Mouse (Mus musculus) embryonic facial prominence, embryonic 12.5 days (tissue): ENCODE data around the gene Actb. TPM values are rescaled to one million over a fixed set of nuclear protein-coding genes. Genes with fewer than 3 reads are reported as not detected.
A peak's percentile ranks its signal among the peaks of the same experiment; 100 is the strongest.

ENCODE experiments used
- ATAC-seq: fragments of 200-750 bp; cut with Nextera tagmentation; 2 replicates; pipeline ENCODE4 v1.8.0; 2017; ENCODE audit not compliant: insufficient number of reproducible peaks, insufficient read depth, low FRiP score, low TSS enrichment
- H3K27ac ChIP-seq: fragments of 300-500 bp; sonication (generic); 2 replicates; pipeline ENCODE4 v1.5.1; 2016; ENCODE audit warnings: mild to moderate bottlenecking
- H3K27me3 ChIP-seq: fragments of 300-500 bp; sonication (generic); 2 replicates; pipeline ENCODE4 v1.6.1; 2016; ENCODE audit warnings: mild to moderate bottlenecking, moderate library complexity
- H3K36me3 ChIP-seq: fragments of 300-500 bp; sonication (generic); 2 replicates; pipeline ENCODE4 v1.6.1; 2016; ENCODE audit warnings: mild to moderate bottlenecking
- H3K4me1 ChIP-seq: fragments of 300-500 bp; sonication (generic); 2 replicates; pipeline ENCODE4 v1.6.1; 2016
- H3K4me2 ChIP-seq: fragments of 300-500 bp; sonication (generic); replicated peaks from 2 replicates; pipeline ENCODE4 v1.6.1; 2016; ENCODE audit warnings: mild to moderate bottlenecking, moderate library complexity
- H3K4me3 ChIP-seq: fragments of 300-500 bp; sonication (generic); 2 replicates; pipeline ENCODE4 v1.5.1; 2016; ENCODE audit warnings: mild to moderate bottlenecking
- H3K9ac ChIP-seq: fragments of 300-500 bp; sonication (generic); 2 replicates; pipeline ENCODE4 v1.6.1; 2016; ENCODE audit warnings: mild to moderate bottlenecking, moderate library complexity
- H3K9me3 ChIP-seq: fragments of 300-500 bp; sonication (generic); 2 replicates; pipeline ENCODE4 v1.6.1; 2016; ENCODE audit warnings: mild to moderate bottlenecking, moderate library complexity
- WGBS: fragments of 180-500 bp; shearing (Covaris S2); methylation state at CpG from one replicate; pipeline ENCODE4 v1.1.7; 2016; 5-methylcytosine and 5-hydroxymethylcytosine counted together
- polyA plus RNA-seq: library from polyadenylated mRNA; unstranded; fragments of >200 nt; fragmentation: Nextera tagmentation; extraction: Ambion mirVana; gene quantifications from 2 replicates; pipeline ENCODE4 v1.2.1, GENCODE M21; 2016

Actb gene
- polyA plus RNA-seq, 1 experiment from 2014 or later = 14,730 TPM

DNA sequence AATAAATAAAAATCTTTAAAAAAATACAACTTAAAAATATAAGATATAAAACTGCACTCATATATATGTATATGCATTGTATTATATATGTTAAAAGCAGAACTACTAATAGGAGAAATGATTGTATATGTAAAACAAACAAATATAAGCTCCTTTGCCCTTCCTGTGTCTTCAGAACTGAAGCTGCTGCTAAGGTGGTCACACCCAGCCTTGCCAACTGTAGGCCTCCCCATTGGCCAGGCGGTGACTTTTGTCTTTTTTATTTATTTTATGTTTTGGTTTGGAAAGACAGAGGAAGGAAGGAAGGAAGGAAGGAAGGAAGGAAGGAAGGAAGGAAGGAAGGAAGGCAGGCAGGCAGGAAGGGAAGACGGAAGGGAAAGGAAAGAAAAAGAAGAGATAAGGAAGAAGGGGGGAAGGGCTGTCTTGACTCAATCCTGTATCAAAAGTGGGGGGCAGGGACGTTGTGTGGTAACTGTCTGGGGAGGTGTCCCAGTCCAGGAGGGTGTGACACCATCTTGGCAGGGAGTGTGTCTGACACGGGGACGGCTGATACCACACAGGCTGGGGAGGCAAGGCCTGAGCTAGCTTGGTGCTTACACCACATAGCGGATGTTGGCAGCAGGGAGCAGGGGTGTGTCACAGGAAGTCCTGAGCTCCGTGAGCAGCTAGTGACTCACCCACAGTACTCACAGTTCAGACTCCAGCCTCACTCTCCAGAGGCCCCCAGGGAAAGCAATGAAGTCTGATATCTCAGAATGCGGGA lies 13.9 kb upstream of the Actb start:
- Histone ChIP-seq H3K27me3 (no peaks in the 10 kb centered on the region), H3K9me3 (no peaks in the 10 kb centered on the region), H3K4me1 (peaks cover 3% of the 10 kb centered on the region; the same call in 1 of the 2 replicates), H3K36me3 (no peaks in the 10 kb centered on the region), H3K9ac (no peak overlapping the region), H3K27ac (no peak overlapping the region), H3K4me3 (no peak overlapping the region), H3K4me2 (no peak overlapping the region)
- ATAC-seq = peak; percentile 64; the same call in 1 of the 2 replicates
- 56% methylated on average over 8 of the region's 8 CpGs for WGBS

DNA sequence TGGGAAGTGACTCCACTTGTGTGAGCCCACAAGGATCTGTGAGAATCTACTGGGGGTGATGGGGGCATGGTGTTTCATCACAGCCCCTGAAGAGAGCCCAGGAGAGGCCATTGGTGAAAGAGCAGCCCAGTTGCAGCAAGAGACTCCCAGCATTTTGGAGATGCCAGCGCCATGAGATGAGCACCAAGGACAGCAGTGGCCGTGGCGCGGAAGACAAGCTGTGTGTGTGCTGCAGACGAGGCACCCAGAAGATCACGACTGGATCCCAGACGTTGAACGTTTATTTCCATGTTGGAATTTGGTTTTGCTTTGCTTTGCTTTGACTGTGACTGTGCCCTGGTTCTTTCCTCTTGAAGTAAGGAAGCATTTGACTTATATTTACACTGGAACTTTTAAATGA lies 10.8 kb upstream of the Actb start:
- no peak overlapping the region for H3K9ac ChIP-seq
- H3K4me2 ChIP-seq = no peak overlapping the region
- WGBS = 88% methylated on average over 8 of the region's 8 CpGs
- H3K9me3 ChIP-seq = no peaks in the 10 kb centered on the region
- no peak overlapping the region for H3K27ac ChIP-seq
- H3K4me3 ChIP-seq = no peak overlapping the region
- no peak for ATAC-seq
- no peaks in the 10 kb centered on the region for H3K36me3 ChIP-seq
- H3K4me1 ChIP-seq = peaks cover 3% of the 10 kb centered on the region; the same call in 1 of the 2 replicates
- H3K27me3 ChIP-seq = no peaks in the 10 kb centered on the region

DNA sequence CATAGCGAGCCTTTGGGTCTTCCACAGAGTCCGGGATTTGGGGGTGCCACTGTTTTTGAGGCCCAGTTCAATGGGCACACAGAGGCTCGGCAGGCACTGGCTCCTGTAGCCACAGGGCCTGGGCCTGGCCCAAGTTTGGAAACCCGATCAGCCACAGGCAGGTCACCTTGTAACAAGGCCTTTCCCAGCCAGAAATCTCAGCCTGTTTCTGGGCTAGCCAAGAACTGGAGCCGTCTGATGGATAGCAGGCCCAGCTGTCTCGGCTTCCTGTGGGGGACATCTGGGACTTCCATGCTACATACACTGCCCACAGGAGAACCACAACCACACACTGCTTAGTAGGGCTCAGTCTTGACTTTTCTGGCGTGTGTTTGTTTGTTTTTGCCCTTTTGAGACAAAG lies 10.0 kb upstream of the Actb start:
- 62% methylated on average over 7 of the region's 7 CpGs for WGBS

DNA sequence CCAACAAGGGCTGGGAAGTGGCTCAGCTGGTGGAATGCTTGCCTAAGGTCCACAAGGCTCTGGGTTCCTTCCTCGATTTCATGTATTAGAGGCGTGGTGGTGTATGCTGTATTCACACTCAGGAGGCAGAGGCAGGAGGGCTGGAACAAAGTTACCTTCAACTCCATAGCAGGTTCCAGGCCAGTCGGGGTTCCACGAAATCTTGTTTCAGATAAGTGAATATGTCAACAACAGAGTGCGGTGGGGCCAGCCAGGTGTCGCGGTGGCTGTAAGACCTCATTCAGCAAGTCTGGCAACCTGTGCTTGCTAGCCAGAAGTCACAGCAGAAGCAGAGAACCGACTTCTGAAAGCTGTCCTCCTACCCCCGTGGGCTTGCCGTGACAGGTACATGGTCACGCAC lies 8.7 kb upstream of the Actb start:
- Histone ChIP-seq H3K4me1 (0 out of 2 replicates have a peak, but pooled peaks cover 2% of the 10 kb centered on the region), H3K27ac (no peak overlapping the region), H3K9me3 (no peaks in the 10 kb centered on the region), H3K9ac (no peak overlapping the region), H3K4me3 (no peak overlapping the region), H3K36me3 (no peaks in the 10 kb centered on the region), H3K4me2 (no peak overlapping the region), H3K27me3 (no peaks in the 10 kb centered on the region)
- ATAC-seq = no peak
- WGBS = 89% methylated on average over 11 of the region's 11 CpGs

More for the DNA sequence above, 10.0 kb upstream of the Actb start:
- no peak overlapping the region for H3K27ac ChIP-seq
- H3K9me3 ChIP-seq = no peaks in the 10 kb centered on the region
- no peaks in the 10 kb centered on the region for H3K36me3 ChIP-seq
- no peak for ATAC-seq
- H3K4me2 ChIP-seq = no peak overlapping the region
- peaks cover 3% of the 10 kb centered on the region; the same call in 1 of the 2 replicates for H3K4me1 ChIP-seq
- H3K27me3 ChIP-seq = no peaks in the 10 kb centered on the region
- no peak overlapping the region for H3K9ac ChIP-seq
- H3K4me3 ChIP-seq = no peak overlapping the region

DNA sequence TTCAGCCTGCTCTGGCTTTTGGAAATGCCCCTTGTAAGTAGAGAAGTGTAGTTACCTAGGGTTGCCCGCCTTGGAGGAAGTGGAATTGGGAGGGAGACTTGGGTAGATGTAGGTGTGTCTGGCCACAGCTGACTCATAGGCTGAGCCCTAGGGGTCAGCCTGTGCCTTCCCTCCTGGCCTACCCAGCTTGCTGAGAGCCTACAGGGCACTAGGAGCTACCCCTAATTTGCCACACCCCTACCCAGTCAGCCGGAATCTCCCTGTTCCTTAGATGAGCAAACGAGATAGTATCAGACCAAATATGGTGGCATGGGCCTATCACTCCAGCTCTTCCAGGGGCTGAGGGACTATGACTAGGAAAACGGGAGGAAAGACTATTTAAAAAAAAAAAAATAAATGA lies 6.2 kb upstream of the Actb start:
- Histone ChIP-seq H3K4me2 (no peak overlapping the region), H3K9ac (no peak overlapping the region), H3K27ac (no peak overlapping the region), H3K4me3 (no peak overlapping the region), H3K4me1 (peaks cover 27% of the 10 kb centered on the region), H3K36me3 (no peaks in the 10 kb centered on the region), H3K9me3 (no peaks in the 10 kb centered on the region), H3K27me3 (no peaks in the 10 kb centered on the region)
- ATAC-seq = no peak
- 85% methylated on average over 4 of the region's 4 CpGs for WGBS

DNA sequence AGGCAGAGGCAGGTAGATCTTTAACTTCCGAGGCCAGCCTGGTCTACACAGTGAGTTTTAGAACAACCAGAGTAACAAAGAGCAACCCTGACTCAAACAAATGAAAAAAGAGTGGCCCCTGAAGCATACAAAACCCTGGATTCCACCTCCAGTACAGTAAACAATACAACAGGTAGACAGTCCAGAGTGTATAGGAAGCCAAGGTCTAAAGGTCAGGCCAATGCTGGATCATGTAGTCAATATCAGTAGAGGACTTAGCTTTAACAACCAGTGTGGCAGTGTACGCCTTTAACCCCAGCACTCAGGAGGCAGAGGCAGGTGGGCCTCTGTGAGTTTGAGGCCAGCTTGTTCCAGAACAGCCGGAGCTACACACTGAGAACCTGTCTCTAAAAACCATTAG lies 5.8 kb upstream of the Actb start:
- 95% methylated on average over 3 of the region's 3 CpGs for WGBS
- H3K27ac ChIP-seq = no peak overlapping the region
- H3K36me3 ChIP-seq = no peaks in the 10 kb centered on the region
- H3K9me3 ChIP-seq = no peaks in the 10 kb centered on the region
- ATAC-seq = no peak
- peaks cover 31% of the 10 kb centered on the region for H3K4me1 ChIP-seq
- H3K4me3 ChIP-seq = no peak overlapping the region
- no peak overlapping the region for H3K4me2 ChIP-seq
- H3K27me3 ChIP-seq = no peaks in the 10 kb centered on the region
- H3K9ac ChIP-seq = no peak overlapping the region

DNA sequence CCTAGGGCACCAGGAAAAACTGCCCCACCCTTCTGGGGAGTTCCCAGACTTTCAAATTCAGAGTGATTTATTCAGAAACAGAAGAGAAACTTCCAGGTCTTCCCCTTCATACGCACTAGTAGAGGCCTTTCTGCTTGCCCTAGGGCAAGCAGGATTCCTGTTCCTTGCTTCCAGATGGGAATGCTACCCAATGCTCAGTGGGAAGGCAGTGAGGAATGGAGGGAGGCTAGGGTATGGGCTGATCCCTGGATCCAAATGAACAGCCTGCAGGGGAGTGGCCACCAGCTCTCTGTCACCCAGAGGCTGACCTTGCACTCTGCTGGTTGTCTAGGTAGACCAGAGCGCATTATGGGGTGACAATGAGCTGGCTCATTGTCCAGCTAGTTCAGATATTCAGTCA lies 5.1 kb upstream of the Actb start:
- H3K36me3 ChIP-seq = no peaks in the 10 kb centered on the region
- H3K27ac ChIP-seq = no peak overlapping the region
- no peak for ATAC-seq
- H3K4me1 ChIP-seq = peaks cover 36% of the 10 kb centered on the region
- H3K9me3 ChIP-seq = no peaks in the 10 kb centered on the region
- H3K9ac ChIP-seq = no peak overlapping the region
- WGBS = 75% methylated on average over 2 of the region's 2 CpGs
- H3K4me3 ChIP-seq = no peak overlapping the region
- H3K4me2 ChIP-seq = no peak overlapping the region
- no peaks in the 10 kb centered on the region for H3K27me3 ChIP-seq

DNA sequence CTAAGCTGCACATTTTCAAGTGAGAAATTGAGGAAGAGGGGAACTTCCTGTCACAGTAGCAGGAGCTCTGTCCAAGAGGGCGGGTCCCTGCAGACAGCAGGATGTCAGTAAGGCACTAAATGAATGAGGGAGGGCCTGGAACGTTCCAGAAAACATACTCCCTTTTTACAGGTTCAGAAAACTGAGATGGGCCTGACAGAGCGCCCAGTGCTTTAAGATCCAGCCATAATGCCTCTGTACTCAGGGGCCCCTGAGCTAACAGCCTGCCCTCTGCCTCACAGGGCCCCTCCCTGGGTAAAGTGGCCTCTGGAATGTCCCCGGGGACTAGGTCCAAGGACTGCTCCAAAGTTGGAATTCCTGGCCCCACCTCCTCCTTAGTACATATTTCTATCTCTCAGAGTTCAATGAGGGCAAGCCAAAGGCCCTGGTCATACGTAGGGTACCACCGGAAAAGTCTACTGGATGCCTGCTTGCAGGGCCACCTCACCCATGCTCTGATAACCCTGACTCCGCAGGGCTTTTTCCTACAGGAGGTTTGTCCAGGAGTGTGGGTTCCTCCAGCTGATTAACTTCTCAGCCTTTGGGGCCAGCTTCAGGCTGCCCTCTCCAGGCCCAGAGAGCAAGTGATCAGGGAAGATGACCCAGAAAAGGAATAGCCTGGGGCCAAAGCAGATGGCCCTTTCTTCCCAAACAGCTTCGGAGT lies 3.2 kb upstream of the Actb start:
- Histone ChIP-seq H3K9ac (peak overlapping the region; percentile 30; the same call in 1 of the 2 replicates), H3K4me3 (no peak overlapping the region)

DNA sequence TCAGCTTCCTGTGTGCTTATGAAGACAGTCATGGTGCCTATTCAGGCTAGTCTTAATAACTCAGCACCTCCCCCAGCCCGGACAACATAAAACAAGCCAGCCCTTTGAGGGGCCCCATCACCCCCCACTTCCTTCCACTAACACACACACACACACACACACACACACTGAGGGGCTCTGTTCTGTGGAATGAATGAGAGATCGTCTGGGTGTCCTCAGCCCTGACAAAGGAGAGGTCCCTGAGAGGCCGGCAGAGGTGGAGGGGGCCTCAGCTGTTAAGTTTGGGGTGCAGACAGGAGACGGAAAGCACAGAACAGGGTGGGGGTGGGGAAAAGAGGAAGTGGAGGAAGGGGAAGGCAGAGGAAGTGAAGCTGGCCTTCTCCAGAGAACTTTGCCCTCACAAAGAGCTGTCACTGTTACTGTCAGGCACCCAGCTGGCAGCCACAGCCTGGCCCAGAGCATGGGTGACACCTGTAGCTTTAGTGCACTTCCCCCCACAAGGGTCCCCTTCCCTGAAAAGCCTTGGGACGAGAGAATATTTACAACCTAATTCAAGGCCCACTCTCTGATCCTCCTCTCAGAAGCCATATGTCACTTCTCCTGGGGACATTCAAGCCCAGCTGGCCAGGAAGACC lies 2.5 kb upstream of the Actb start:
- Histone ChIP-seq H3K4me3 (no peak overlapping the region), H3K9ac (peak overlapping the region; percentile 30; the same call in 1 of the 2 replicates), H3K4me2 (no peak overlapping the region; the same call in 1 of the 2 replicates), H3K36me3 (peaks cover 14% of the 10 kb centered on the region), H3K4me1 (peaks cover 46% of the 10 kb centered on the region), H3K27me3 (no peaks in the 10 kb centered on the region), H3K9me3 (no peaks in the 10 kb centered on the region), H3K27ac (peak overlapping the region; percentile 98)
- no peak for ATAC-seq
- 29% methylated on average over 5 of the region's 5 CpGs for WGBS

More for the DNA sequence above, 3.2 kb upstream of the Actb start:
- peaks cover 39% of the 10 kb centered on the region for H3K4me1 ChIP-seq
- ATAC-seq = no peak
- peak overlapping the region; percentile 98 for H3K27ac ChIP-seq
- no peaks in the 10 kb centered on the region for H3K27me3 ChIP-seq
- peaks cover 8% of the 10 kb centered on the region for H3K36me3 ChIP-seq
- H3K9me3 ChIP-seq = no peaks in the 10 kb centered on the region
- 42% methylated on average over 8 of the region's 8 CpGs for WGBS
- no peak overlapping the region for H3K4me2 ChIP-seq

DNA sequence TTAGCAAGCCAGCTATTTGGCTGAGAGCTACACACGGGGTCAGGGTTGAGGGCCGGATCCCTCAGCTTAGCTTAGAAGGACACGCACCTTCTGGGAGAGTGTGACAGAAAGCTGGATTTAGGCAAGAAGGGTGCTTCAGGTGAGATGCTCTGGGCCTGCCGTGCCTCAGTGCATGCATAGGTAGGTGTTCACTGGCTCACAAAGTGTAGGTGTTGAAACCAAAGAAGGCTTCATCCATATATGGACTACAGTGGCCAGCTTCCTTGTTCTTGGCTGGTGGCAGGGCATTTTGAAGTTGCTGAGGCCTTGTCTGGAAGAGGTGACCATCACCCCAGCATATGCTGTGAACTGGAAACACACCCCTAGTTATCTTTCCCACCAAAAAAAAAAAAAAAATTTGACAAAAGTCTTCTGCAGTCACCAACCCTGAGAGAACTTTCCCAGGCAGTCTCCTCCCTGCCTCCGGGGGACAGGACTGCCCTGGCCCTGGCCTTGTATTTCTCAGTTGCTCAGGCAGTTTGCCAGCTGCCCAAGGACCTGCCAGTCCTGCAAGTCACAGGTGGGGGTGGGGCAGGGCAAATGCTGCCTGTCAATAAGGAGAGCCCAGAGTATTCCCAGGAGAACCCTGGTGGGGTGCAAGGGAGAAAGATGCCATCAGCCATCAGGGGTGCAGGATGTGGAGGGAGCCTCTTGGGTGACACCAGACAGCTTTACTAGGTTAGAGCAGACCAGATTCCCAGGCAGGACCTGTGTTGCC lies 1.4 kb upstream of the Actb start:
- H3K9ac ChIP-seq = peak overlapping the region; percentile 69; the same call in 1 of the 2 replicates
- no peaks in the 10 kb centered on the region for H3K9me3 ChIP-seq
- H3K4me1 ChIP-seq = peaks cover 51% of the 10 kb centered on the region
- WGBS = 80% methylated on average over 5 of the region's 5 CpGs
- peak overlapping the region; percentile 76 for H3K4me2 ChIP-seq
- ATAC-seq = no peak
- peak overlapping the region; percentile 98 for H3K27ac ChIP-seq
- H3K36me3 ChIP-seq = peaks cover 22% of the 10 kb centered on the region
- no peak overlapping the region for H3K4me3 ChIP-seq
- H3K27me3 ChIP-seq = no peaks in the 10 kb centered on the region

DNA sequence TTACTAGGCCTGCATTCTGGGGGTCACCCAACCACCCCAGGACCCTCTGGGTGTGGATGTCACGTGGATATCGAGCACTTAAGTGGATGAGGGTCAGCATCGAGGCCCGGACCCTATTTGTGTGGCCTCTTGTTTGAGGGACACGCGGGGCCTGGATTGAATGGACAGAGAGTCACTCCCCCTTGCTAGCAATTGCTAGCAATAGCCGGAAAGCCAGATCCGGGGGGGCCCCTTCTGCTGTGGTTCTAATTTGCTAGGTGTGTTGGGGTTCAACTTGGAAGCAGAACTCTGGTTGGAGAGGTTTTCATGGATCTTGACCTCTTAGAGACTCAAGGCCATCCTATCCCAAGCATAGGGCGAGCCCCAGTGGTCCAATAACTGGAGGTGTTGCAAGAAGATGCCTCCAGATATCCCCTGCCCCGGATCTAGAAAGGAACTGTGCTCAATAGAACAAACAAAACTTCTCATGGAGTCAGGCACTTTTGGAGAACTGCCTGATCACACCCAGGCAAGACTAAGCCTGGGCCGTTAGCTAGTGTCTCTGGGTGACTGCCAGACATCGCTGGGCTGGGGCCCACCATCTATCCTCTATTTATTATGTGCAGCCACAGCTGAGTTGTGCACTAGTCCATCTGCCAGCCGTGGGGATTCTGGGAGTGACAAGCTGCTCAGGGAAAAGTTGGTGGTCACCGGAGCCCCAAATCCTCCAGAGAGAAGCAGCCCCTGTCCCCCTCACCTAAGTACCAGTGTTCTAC lies 671 bp upstream of the Actb start:
- no peaks in the 10 kb centered on the region for H3K9me3 ChIP-seq
- H3K36me3 ChIP-seq = peaks cover 30% of the 10 kb centered on the region
- peaks cover 53% of the 10 kb centered on the region for H3K4me1 ChIP-seq
- H3K27me3 ChIP-seq = no peaks in the 10 kb centered on the region
- peak overlapping the region; percentile 94 for H3K4me3 ChIP-seq
- peak overlapping the region; percentile 98 for H3K27ac ChIP-seq
- no peak for ATAC-seq
- H3K4me2 ChIP-seq = peak overlapping the region; percentile 76
- 31% methylated on average over 14 of the region's 14 CpGs for WGBS
- H3K9ac ChIP-seq = peak overlapping the region; percentile 69
